Mouse (Mus musculus) MEL (cell line): ENCODE data around the gene Hnrnph1.

Experiments
- CTCF ChIP-seq, 3 experiments: IDR thresholded peaks in 2 of 3; conservative IDR thresholded peaks in 1 of 3; 2 replicates each; pipeline ENCODE4 v1.5.1; 2011 to 2012; ENCODE audit warnings: low read length in 3 of 3, low read depth in 2 of 3, mild to moderate bottlenecking in 2 of 3, improper control_type of control experiment in 1 of 3, inconsistent platforms in 1 of 3, mixed read lengths in 1 of 3, moderate library complexity in 1 of 3; ENCODE audit not compliant: control insufficient read depth in 1 of 3, insufficient read depth in 1 of 3, poor library complexity in 1 of 3, severe bottlenecking in 1 of 3
- EP300 ChIP-seq, 2 experiments: IDR thresholded peaks; 2 replicates each; pipeline ENCODE4 v1.6.1; 2011; ENCODE audit warnings: improper control_type of control experiment in 2 of 2, low read length in 2 of 2, low read depth in 1 of 2, mild to moderate bottlenecking in 1 of 2
- HCFC1 ChIP-seq: IDR thresholded peaks from 2 replicates; pipeline ENCODE4 v1.6.1; 2012; ENCODE audit warnings: low read depth, mild to moderate bottlenecking, inconsistent platforms, low read length, improper control_type of control experiment, moderate library complexity
- MAFK ChIP-seq: IDR thresholded peaks from 2 replicates; pipeline ENCODE4 v1.6.1; 2011; ENCODE audit warnings: low read depth, mild to moderate bottlenecking, low read length, improper control_type of control experiment, borderline replicate concordance
- MXI1 ChIP-seq: IDR thresholded peaks from 2 replicates; pipeline ENCODE4 v1.6.1; 2011; ENCODE audit warnings: mild to moderate bottlenecking, low read depth, low read length, improper control_type of control experiment
- MYB ChIP-seq: IDR thresholded peaks from 2 replicates; pipeline ENCODE4 v1.6.1; 2011; ENCODE audit warnings: mild to moderate bottlenecking, low read depth, low read length, improper control_type of control experiment
- POLR2A ChIP-seq, 2 experiments: IDR thresholded peaks; 2 replicates each; pipeline ENCODE4 v1.6.1; 2011 to 2012; ENCODE audit warnings: low read length in 2 of 2, mild to moderate bottlenecking in 2 of 2, control low read depth in 1 of 2, improper control_type of control experiment in 1 of 2, low read depth in 1 of 2, moderate library complexity in 1 of 2; ENCODE audit not compliant: control insufficient read depth in 1 of 2, insufficient read depth in 1 of 2, poor library complexity in 1 of 2
- TCF12 ChIP-seq: IDR thresholded peaks from 2 replicates; pipeline ENCODE4 v1.6.1; 2014; ENCODE audit warnings: low read depth, mild to moderate bottlenecking, inconsistent platforms, low read length, improper control_type of control experiment, moderate library complexity
- UBTF ChIP-seq: IDR thresholded peaks from 2 replicates; pipeline ENCODE4 v1.6.1; 2012; ENCODE audit warnings: low read depth, mild to moderate bottlenecking, inconsistent platforms, low read length, improper control_type of control experiment, moderate library complexity, borderline replicate concordance; ENCODE audit not compliant: insufficient read depth
- ZNF384 ChIP-seq: IDR thresholded peaks from 2 replicates; pipeline ENCODE4 v1.6.1; 2012; ENCODE audit warnings: low read depth, mild to moderate bottlenecking, inconsistent platforms, low read length, improper control_type of control experiment

GRCm38 (mm10) chr11:50371911-50372310 is 4.9 kb upstream of the Hnrnph1 start:
- TF ChIP-seq CTCF (IDR thresholded peaks at IDR 0.05 in 2 of 3, conservative IDR thresholded peaks at IDR 0.05 in 1 of 3; ENCODE audit: control insufficient read depth in 1 of 3, insufficient read depth in 1 of 3, low read depth in 2 of 3, low read length in 3 of 3, poor library complexity in 1 of 3, severe bottlenecking in 1 of 3) (no peak), MXI1 (no peak), ZNF384 (no peak), HCFC1 (no peak), MYB (no peak), UBTF (no peak), EP300 (IDR thresholded peaks at IDR 0.05; ENCODE audit: low read depth in 1 of 2, low read length in 2 of 2) (no peak), POLR2A (IDR thresholded peaks at IDR 0.05; ENCODE audit: control insufficient read depth in 1 of 2, insufficient read depth in 1 of 2, low read depth in 1 of 2, low read length in 2 of 2, poor library complexity in 1 of 2) (no peak), MAFK (no peak), TCF12 (no peak)
